Mouse (Mus musculus) lung, postnatal 0 days (tissue): Measurements from ENCODE around the gene Ntrk3.

Experiments used
- CTCF ChIP-seq: IDR thresholded peaks from 2 replicates; pipeline ENCODE4 v1.5.1; 2016; ENCODE audit warnings: antibody characterized with exemption, mild to moderate bottlenecking
- EP300 ChIP-seq: IDR thresholded peaks from 2 replicates; pipeline ENCODE4 v1.6.1; 2016; ENCODE audit warnings: antibody characterized with exemption, mild to moderate bottlenecking, control low read depth

DNA sequence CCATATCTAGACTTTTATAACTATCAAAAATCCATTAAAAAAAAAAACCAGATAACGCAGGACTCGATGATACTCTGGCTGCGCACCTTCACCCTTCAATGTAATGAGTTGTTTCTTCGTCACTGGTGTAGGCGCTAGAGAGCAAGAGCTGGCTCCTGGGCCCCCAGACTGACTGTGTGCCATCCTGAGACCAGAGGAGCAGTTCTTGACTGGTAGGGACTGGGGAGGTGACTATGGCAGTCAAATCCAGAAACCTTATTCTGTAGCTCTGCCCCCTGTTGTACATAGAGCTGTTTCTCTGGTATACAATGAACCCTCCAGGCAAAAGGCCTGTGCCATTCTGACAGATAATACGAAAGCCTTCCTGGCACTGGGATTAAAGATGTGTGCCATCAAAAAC is 616 bp downstream of the Ntrk3 start:
- TF ChIP-seq CTCF = no peak
- no peak for TF ChIP-seq EP300
